Mouse (Mus musculus) G1E-ER4 (cell line): ENCODE measurements around the gene Nubpl. TPM values are rescaled to one million over a fixed set of nuclear protein-coding genes. Genes with fewer than 3 reads are reported as not detected.

Source experiments
- GATA1 ChIP-seq: IDR thresholded peaks from one replicate; pipeline ENCODE4 v1.8.0; 2012; ENCODE audit warnings: low read length, inconsistent platforms
- polyA plus RNA-seq: library from polyadenylated mRNA; stranded (reverse); fragments of >175 nt; gene quantifications from 2 replicates; pipeline ENCODE4 v1.2.3, GENCODE M21; 2012

The Nubpl gene
- polyA plus RNA-seq, 1 experiment: 23.8 TPM

GRCm38 (mm10) chr12:52214837-52215236 lies 117.3 kb downstream of the Nubpl start:
- no peak for TF ChIP-seq GATA1

- TF ChIP-seq GATA1: no peak
Measured at GRCm38 (mm10) chr12:52224954-52225353, 127.4 kb downstream of the Nubpl start.

GRCm38 (mm10) chr12:52228746-52229145 lies 131.2 kb downstream of the Nubpl start:
- TF ChIP-seq GATA1: no peak

- TF ChIP-seq GATA1: no peak
Measured at GRCm38 (mm10) chr12:52242712-52243111, 145.2 kb downstream of the Nubpl start.

- no peak for TF ChIP-seq GATA1
Measured at GRCm38 (mm10) chr12:52247438-52247837, 149.9 kb downstream of the Nubpl start.

GRCm38 (mm10) chr12:52248531-52248930 lies 151.0 kb downstream of the Nubpl start:
- no peak for TF ChIP-seq GATA1

GRCm38 (mm10) chr12:52254089-52254488 lies 156.6 kb downstream of the Nubpl start:
- TF ChIP-seq GATA1: no peak

- TF ChIP-seq GATA1: no peak
Measured at GRCm38 (mm10) chr12:52268131-52268530, 170.6 kb downstream of the Nubpl start.

- TF ChIP-seq GATA1: no peak
Measured at GRCm38 (mm10) chr12:52272828-52273227, 175.3 kb downstream of the Nubpl start.

- no peak for TF ChIP-seq GATA1
Measured at GRCm38 (mm10) chr12:52276320-52276719, 178.8 kb downstream of the Nubpl start.

GRCm38 (mm10) chr12:52281232-52281631 lies 183.7 kb downstream of the Nubpl start:
- no peak for TF ChIP-seq GATA1

GRCm38 (mm10) chr12:52284471-52284870 lies 186.9 kb downstream of the Nubpl start:
- TF ChIP-seq GATA1: no peak

- TF ChIP-seq GATA1: no peak
Measured at GRCm38 (mm10) chr12:52286802-52287201, 189.3 kb downstream of the Nubpl start.

GRCm38 (mm10) chr12:52288537-52288936 lies 191.0 kb downstream of the Nubpl start:
- no peak for TF ChIP-seq GATA1

- no peak for TF ChIP-seq GATA1
Measured at GRCm38 (mm10) chr12:52288941-52289567, 191.5 kb downstream of the Nubpl start.

- no peak for TF ChIP-seq GATA1
Measured at GRCm38 (mm10) chr12:52289594-52289993, 192.1 kb downstream of the Nubpl start.

- TF ChIP-seq GATA1: no peak
Measured at GRCm38 (mm10) chr12:52293931-52294330, 196.4 kb downstream of the Nubpl start.

GRCm38 (mm10) chr12:52297988-52298387 lies 200.5 kb downstream of the Nubpl start:
- TF ChIP-seq GATA1: no peak

- no peak for TF ChIP-seq GATA1
Measured at GRCm38 (mm10) chr12:52298683-52299082, 201.1 kb downstream of the Nubpl start.
